Mouse (Mus musculus): ENCODE data around the gene Slc6a12.

GRCm38 (mm10) chr6:121343026-121343770 is at the start of gene Slc6a12:
- TF ChIP-seq POLR2A (IDR thresholded peaks at IDR 0.05; ENCODE audit: insufficient read length, low read depth) (no peak), CEBPB (IDR thresholded peaks at IDR 0.05; ENCODE audit: insufficient read depth, poor library complexity, severe bottlenecking) (no peak), REST (IDR thresholded peaks at IDR 0.05; ENCODE audit: insufficient read depth, insufficient read length) (no peak), E2F4 (IDR thresholded peaks at IDR 0.05; ENCODE audit: insufficient read depth) (no peak), POLR2AphosphoS2 (IDR thresholded peaks at IDR 0.05; ENCODE audit: insufficient read length, low read depth) (no peak), USF1 (IDR thresholded peaks at IDR 0.05; ENCODE audit: low read depth) (no peak), MYOG (IDR thresholded peaks at IDR 0.05; ENCODE audit: control insufficient read depth in 1 of 3, insufficient read depth in 1 of 3, insufficient read length in 2 of 3, low read depth in 2 of 3) (no peak), TCF3 (IDR thresholded peaks at IDR 0.05; ENCODE audit: insufficient read length, low read depth) (no peak), MYOD1 (IDR thresholded peaks at IDR 0.05; ENCODE audit: control insufficient read depth in 1 of 3, insufficient read length in 2 of 3, low read depth in 2 of 3) (no peak), TCF12 (IDR thresholded peaks at IDR 0.05; ENCODE audit: insufficient read depth, poor library complexity, severe bottlenecking) (no peak)
